Mouse (Mus musculus): Measurements from ENCODE around the gene Sobp. TPM values are rescaled to one million over a fixed set of nuclear protein-coding genes. Genes with fewer than 3 reads are reported as not detected.

Gene Sobp
- total RNA-seq, 1 experiment, result 0.31 TPM

DNA sequence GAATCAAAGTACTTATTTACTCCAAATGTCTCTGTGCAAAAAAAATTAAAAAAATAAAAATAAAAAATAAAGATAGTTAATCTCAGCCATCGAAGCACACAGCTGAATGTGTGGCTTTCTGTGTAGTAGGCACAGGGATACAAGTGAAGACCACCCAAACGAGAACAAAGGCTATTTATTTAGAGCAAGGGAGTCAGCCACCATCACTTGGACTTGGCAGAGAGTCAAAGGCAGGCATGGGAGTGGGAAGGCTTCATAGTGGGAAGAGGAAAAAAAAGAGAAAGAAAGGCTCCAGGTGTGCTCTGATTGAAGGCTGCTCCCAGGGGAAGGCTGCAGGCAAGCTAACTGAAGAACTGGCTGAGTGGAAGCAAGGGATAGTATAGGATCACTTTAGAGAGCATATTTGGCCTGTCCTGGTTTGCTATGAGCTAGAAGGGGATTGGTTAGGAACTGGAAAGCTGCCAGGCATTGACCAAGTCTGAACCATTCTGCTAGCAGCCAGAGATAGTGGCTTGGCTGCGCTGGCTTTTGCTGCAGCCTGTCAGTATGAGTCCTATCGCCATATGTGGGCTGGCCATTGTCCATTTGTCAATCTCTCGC lies 6.1 kb upstream of the Sobp start:
- Histone ChIP-seq H3K9ac (ENCODE audit: insufficient read depth, low read depth, low read length, poor library complexity, severe bottlenecking) (no peak overlapping the region), H3K4me3 (ENCODE audit: insufficient read depth in 1 of 2, low read depth in 1 of 2, low read length in 2 of 2, poor library complexity in 1 of 2, severe bottlenecking in 1 of 2) (no peak overlapping the region), H3K27ac (ENCODE audit: insufficient read depth, low read depth, low read length, poor library complexity, severe bottlenecking) (no peak overlapping the region), H3K4me1 (ENCODE audit: control insufficient read depth in 2 of 2, insufficient read depth in 2 of 2, low read length in 2 of 2, poor library complexity in 1 of 2) (0 out of 4 replicates have a peak, but pooled peaks cover 0 to under 1% of the 10 kb centered on the region in 2 experiments), H3K9me3 (ENCODE audit: control insufficient read depth, insufficient read depth, low read depth, low read length) (no peaks in the 10 kb centered on the region), H3K36me3 (ENCODE audit: control insufficient read depth, insufficient read depth, low read length, poor library complexity, severe bottlenecking) (no peaks in the 10 kb centered on the region)
- DNase-seq (ENCODE audit: low read depth, low spot score), result no peak
- in situ Hi-C loops (cut with MboI; ENCODE audit: low sequenced_read_pairs in 2 of 2, unreplicated experiment in 2 of 2), result no loop called here
- TF ChIP-seq MAFK (IDR thresholded peaks at IDR 0.05; ENCODE audit: insufficient read depth, low read depth, low read length) (no peak), HCFC1 (IDR thresholded peaks at IDR 0.05; ENCODE audit: borderline replicate concordance, insufficient read depth, low read length) (no peak), CHD2 (IDR thresholded peaks at IDR 0.05; ENCODE audit: low read depth, low read length) (no peak), ZC3H11A (IDR thresholded peaks at IDR 0.05; ENCODE audit: borderline replicate concordance, low read depth, low read length) (no peak), ZNF384 (IDR thresholded peaks at IDR 0.05; ENCODE audit: low read depth, low read length) (no peak)

DNA sequence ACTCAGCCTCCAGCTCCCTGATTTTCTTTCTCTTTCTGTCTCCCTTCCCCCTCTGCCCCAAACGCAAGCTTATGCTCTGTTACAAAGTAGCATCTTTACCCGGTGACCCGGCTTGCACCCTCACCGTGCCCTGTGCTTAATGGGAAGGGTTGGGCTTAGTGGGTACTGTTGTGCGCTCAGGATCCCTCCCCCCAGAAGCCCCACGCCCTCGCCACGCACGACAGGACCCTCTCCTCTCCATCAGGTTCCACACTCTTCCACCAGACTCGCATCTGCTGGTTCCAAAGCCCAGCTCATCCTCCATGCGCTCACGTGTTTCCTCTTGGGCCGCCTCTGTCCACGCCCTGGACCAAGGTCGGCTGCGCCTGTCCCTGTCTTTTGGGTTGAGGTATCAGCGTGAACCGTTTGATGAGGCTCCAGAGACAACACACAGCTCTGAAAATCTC lies 849 bp upstream of the Sobp start:
- H3K9me3 ChIP-seq (ENCODE audit: control insufficient read depth, insufficient read depth, low read depth, low read length), result no peaks in the 10 kb centered on the region
- in situ Hi-C loops (cut with MboI; ENCODE audit: low sequenced_read_pairs in 2 of 2, unreplicated experiment in 2 of 2), result no loop called here
- H3K4me1 ChIP-seq (ENCODE audit: control insufficient read depth in 2 of 2, insufficient read depth in 2 of 2, low read length in 2 of 2, poor library complexity in 1 of 2), result 0 out of 4 replicates have a peak, but pooled peaks cover 0 to 6% of the 10 kb centered on the region in 2 experiments
- H3K9ac ChIP-seq (ENCODE audit: insufficient read depth, low read depth, low read length, poor library complexity, severe bottlenecking), result peak overlapping the region; percentile 57
- H3K4me3 ChIP-seq (ENCODE audit: insufficient read depth in 1 of 2, low read depth in 1 of 2, low read length in 2 of 2, poor library complexity in 1 of 2, severe bottlenecking in 1 of 2), result peak overlapping the region; percentile 83 to 85
- no peak for TF ChIP-seq ZNF384 (IDR thresholded peaks at IDR 0.05; ENCODE audit: low read depth, low read length)
- no peak for TF ChIP-seq CHD2 (IDR thresholded peaks at IDR 0.05; ENCODE audit: low read depth, low read length)
- TF ChIP-seq HCFC1 (IDR thresholded peaks at IDR 0.05; ENCODE audit: borderline replicate concordance, insufficient read depth, low read length), result no peak
- no peak for TF ChIP-seq ZC3H11A (IDR thresholded peaks at IDR 0.05; ENCODE audit: borderline replicate concordance, low read depth, low read length)
- TF ChIP-seq MAFK (IDR thresholded peaks at IDR 0.05; ENCODE audit: insufficient read depth, low read depth, low read length), result no peak
- H3K27ac ChIP-seq (ENCODE audit: insufficient read depth, low read depth, low read length, poor library complexity, severe bottlenecking), result no peak overlapping the region
- no peak for DNase-seq (ENCODE audit: low read depth, low spot score)
- no peaks in the 10 kb centered on the region for H3K36me3 ChIP-seq (ENCODE audit: control insufficient read depth, insufficient read depth, low read length, poor library complexity, severe bottlenecking)

DNA sequence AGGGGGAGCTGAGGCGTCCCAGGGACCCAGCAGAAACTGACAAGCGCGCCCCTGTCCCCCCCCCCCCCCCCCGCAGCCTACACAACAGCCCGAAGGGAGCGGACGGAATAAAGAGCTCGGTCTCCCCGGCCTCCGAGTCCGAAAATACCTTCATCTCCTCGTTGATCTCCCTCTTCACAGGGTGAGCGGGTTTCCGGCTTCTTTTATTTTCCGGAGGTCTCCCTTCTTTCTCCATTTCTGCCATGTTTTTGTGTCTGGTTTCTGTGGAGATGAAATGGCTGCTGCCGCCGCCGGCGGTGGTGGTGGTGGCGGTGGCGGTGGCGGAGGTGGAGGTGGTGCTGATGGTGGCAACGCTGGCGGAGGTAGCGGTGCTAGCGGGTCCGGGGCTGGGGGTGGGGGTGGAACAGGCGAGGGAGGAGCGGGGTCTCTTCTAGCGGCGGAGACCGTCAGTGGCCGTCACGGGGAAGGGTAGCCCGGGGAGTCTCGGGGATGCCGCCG lies 453 bp downstream of the Sobp start:
- Histone ChIP-seq H3K27ac (ENCODE audit: insufficient read depth, low read depth, low read length, poor library complexity, severe bottlenecking) (no peak overlapping the region), H3K36me3 (ENCODE audit: control insufficient read depth, insufficient read depth, low read length, poor library complexity, severe bottlenecking) (no peaks in the 10 kb centered on the region), H3K4me1 (ENCODE audit: control insufficient read depth in 2 of 2, insufficient read depth in 2 of 2, low read length in 2 of 2, poor library complexity in 1 of 2) (0 out of 4 replicates have a peak, but pooled peaks cover 0 to 6% of the 10 kb centered on the region in 2 experiments), H3K4me3 (ENCODE audit: insufficient read depth in 1 of 2, low read depth in 1 of 2, low read length in 2 of 2, poor library complexity in 1 of 2, severe bottlenecking in 1 of 2) (peak overlapping the region; percentile 83 to 85), H3K9me3 (ENCODE audit: control insufficient read depth, insufficient read depth, low read depth, low read length) (no peaks in the 10 kb centered on the region), H3K9ac (ENCODE audit: insufficient read depth, low read depth, low read length, poor library complexity, severe bottlenecking) (peak overlapping the region; percentile 75)
- no peak for DNase-seq (ENCODE audit: low read depth, low spot score)
- TF ChIP-seq HCFC1 (IDR thresholded peaks at IDR 0.05; ENCODE audit: borderline replicate concordance, insufficient read depth, low read length) (no peak), ZC3H11A (IDR thresholded peaks at IDR 0.05; ENCODE audit: borderline replicate concordance, low read depth, low read length) (no peak)
- in situ Hi-C loops (cut with MboI; ENCODE audit: low sequenced_read_pairs in 2 of 2, unreplicated experiment in 2 of 2), result no loop called here

DNA sequence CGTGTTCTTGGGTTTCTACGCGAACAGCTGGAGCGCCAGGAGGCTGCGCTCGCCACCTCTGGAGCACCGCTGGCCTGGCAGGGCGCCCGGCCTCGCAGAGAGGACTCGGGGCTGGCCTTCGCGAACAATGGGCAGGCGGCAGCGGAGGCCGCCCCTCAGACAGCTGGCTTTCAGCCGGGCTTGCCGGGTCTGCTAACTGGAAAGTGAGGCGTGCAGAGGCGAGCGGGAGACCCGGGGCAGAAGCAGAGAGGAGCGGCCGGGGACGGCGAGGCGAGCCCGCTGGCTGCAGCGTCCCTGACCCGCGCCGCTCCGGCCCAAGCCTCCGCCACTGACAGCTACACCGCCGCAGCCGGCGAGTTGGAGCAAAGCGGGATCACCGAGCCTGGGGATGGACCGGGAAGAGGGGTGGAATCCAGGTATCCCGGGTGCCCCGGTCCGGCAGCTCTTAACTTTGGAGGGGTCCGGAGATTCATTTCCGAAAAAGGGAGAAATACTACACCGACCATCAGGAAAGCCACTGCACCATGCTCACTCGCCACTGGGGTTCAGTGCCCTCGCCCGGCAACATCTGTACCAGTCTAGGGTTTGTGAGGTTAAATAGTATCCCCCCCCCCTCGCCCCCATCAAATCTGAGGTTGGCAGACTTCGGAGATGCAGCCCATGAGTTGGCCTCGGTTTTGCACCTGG lies 1.0 kb downstream of the Sobp start:
- Histone ChIP-seq H3K27ac (ENCODE audit: insufficient read depth, low read depth, low read length, poor library complexity, severe bottlenecking) (no peak overlapping the region), H3K36me3 (ENCODE audit: control insufficient read depth, insufficient read depth, low read length, poor library complexity, severe bottlenecking) (no peaks in the 10 kb centered on the region), H3K9me3 (ENCODE audit: control insufficient read depth, insufficient read depth, low read depth, low read length) (no peaks in the 10 kb centered on the region), H3K4me3 (ENCODE audit: insufficient read depth in 1 of 2, low read depth in 1 of 2, low read length in 2 of 2, poor library complexity in 1 of 2, severe bottlenecking in 1 of 2) (peak overlapping the region; percentile 83 to 85), H3K4me1 (ENCODE audit: control insufficient read depth in 2 of 2, insufficient read depth in 2 of 2, low read length in 2 of 2, poor library complexity in 1 of 2) (0 out of 4 replicates have a peak, but pooled peaks cover 0 to 6% of the 10 kb centered on the region in 2 experiments), H3K9ac (ENCODE audit: insufficient read depth, low read depth, low read length, poor library complexity, severe bottlenecking) (0 out of 2 replicates have a peak overlapping the region, but pooled peaks have one; percentile 16)
- no peak for DNase-seq (ENCODE audit: low read depth, low spot score)
- TF ChIP-seq HCFC1 (IDR thresholded peaks at IDR 0.05; ENCODE audit: borderline replicate concordance, insufficient read depth, low read length) (no peak), MAFK (IDR thresholded peaks at IDR 0.05; ENCODE audit: insufficient read depth, low read depth, low read length) (no peak), ZC3H11A (IDR thresholded peaks at IDR 0.05; ENCODE audit: borderline replicate concordance, low read depth, low read length) (no peak), ZNF384 (IDR thresholded peaks at IDR 0.05; ENCODE audit: low read depth, low read length) (no peak)
- in situ Hi-C loops (cut with MboI; ENCODE audit: low sequenced_read_pairs in 2 of 2, unreplicated experiment in 2 of 2), result no loop called here
